Mouse (Mus musculus) embryo, embryonic 9.5 days (tissue): Measurements from ENCODE around the gene Slc4a3.

Experiments
- DNase-seq: peaks from one replicate; pipeline ENCODE4 v3.0.0-alpha.2; 2017; ENCODE audit errors: extremely low spot score

The Slc4a3 gene

DNA sequence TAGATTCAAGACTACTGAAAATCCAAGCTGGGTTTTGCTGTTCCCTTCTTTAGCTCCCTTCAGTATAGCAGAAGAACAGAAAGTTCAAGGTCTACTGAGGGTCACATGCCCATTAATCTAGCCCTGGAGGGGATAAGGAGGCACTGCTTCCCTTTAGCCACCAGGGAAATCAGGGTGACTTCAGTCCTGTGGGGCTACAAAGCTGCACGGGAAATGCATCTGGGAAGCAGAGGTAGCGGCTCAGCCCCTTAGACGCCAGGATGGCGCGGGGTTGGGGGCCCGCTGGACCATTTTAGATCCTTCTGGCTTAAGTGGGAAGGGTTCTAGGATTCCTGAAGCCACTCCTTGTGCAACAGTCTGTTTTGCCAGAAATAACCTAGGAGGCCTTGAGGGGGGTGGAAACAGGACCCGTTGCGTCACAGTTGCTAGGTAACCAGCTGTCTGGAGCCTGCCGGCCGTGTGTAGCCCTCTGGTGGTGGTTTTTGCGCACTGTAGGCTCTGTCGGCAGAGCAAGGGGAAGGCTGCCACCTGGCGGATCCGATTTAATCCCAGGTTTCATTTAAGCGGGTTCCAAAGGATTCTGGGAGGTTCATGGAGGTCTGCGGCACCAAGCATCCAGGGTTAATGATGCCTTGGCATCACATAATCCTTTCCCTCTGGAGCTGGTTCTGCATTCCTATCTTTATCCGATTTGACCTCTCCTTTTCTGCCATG, 13.3 kb downstream of the Slc4a3 start:
- peak; percentile 93 for DNase-seq

DNA sequence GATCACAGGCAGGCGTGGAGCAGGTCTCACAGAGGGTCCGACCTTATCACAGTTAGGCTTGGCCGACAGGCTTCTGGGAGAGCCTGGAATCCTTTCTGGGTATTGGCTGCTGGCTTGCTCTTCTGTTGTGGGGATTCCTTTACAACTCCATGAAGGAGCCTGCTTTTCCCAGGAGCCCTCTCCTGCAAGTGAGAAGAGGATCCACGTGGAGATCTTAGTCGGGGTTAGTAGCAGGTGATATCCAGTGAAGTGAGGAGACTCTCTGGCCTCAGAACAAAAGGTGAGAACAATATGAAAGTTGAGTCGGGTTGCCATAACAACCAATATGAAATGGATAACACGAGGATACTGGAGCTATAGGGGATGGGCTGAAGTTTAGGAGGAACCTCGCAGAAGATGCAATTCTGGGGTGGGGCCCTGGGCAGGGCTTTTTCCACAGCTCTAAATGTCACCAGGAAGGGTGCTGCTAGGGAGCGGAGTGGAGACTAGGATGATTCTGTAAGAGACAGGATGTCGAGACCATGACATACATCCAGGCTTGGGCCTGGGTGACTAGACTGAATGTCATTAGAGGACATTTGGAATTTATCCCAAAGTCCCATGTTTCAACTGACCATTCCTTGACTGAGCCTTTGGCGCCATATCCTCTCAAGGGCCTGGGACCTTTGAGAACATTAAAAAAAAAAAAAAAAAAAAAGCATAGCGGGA, 14.3 kb downstream of the Slc4a3 start:
- DNase-seq: no peak

DNA sequence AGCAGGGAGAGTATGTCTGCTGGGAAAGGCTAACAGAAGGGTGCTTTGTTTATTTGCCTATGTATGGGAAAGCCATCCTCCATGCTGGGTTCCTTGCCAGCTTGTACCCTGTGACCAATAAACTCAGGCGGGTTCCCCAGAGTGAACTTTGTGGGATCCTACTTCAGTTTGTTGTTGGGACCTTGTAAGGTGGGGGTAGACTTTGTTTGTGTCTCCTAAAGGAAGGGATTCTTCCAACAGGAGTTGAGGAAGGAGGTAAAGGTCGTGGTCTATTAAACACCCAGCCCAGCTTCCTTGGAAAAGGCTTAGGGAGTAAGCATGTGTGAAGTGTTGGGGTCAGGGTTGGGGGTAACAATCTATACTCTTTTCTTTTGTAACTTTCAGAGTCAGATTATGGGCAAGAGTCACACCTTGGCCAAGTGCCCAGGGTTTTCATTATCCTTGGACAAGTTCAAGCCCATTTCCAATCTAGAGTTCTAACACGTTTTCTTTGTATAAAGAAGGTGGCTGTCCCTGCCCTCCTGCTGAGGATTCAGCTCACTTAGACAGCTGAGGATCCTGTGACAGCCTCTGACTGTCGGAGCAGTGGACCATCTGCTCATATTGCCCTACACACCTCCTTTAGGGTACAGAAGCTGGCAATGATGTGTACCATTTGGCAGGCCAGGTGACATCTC, 15.3 kb downstream of the Slc4a3 start:
- no peak for DNase-seq

DNA sequence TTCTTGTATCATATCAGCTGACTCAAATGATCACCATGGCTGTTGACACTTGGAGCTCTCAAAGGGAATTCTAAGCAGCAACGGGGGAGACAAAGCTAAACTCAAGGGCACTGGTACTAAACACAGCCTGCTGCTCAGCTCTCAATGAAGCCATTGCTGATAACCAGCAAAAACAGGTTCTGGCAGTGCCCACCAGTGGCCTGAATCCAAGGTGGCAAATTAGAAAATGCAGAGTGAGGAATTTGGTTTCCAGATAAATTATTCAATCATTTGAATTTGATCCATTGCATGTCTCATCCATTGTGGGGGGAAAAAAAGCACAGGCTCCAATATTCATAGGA, 15.8 kb downstream of the Slc4a3 start:
- DNase-seq: no peak

DNA sequence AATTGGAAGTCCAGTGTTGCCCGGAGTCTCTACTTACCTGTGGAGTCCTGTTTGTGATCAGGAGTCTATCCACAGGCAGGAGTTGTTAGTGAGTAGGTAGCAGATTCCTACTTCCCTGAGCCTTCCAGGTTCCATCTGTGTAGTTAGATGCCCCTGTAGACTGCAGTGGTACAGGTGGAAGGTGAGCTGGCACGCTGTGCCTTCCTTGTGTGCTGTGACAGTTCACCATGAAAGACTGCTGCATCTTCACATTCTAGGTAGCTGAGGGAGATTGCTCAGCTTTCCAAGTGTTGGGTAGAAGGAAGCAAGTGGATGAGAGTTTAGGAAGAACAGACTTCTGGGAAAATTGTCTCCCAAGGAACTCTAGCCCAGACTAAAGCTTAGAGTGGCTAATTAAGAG, 18.0 kb downstream of the Slc4a3 start:
- DNase-seq: no peak

DNA sequence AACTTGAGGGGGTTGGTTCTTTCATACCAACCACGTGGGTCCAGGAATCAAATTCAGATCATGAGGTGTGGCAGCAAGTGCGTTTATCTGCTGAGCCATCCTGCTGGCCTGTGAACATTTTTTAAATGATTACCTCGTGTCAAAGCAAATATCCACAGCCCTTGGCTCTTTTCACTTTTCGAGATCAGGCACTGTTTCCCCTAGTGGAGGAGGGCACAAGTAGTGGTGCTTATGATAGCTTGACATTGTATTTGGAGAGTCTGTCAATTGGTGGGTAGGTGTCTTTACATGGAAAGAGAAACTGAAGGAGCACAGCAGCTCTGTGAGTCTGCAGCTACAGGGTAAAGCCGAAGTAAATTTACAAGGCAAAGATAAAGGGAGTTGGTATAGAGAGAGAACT, 18.9 kb downstream of the Slc4a3 start:
- DNase-seq: no peak

DNA sequence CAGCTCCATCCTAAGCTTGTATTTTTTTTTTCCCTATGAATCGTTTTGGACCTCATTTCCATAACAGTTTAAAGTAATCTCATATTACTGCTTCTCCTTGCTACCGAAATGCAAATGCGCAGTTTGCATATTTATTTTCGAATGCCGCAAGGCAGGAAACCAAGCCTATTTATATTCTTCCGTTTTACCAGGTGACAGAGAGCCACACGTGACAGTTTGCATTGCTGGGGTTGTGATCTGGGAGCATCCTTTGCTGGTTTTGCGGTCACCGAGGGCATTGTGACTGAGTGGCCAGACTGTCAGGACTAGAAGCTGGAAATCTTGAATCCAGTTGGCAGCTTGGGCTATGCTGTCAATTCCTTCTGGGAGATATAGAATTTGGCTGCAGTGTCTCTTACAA, 19.6 kb downstream of the Slc4a3 start:
- no peak for DNase-seq

DNA sequence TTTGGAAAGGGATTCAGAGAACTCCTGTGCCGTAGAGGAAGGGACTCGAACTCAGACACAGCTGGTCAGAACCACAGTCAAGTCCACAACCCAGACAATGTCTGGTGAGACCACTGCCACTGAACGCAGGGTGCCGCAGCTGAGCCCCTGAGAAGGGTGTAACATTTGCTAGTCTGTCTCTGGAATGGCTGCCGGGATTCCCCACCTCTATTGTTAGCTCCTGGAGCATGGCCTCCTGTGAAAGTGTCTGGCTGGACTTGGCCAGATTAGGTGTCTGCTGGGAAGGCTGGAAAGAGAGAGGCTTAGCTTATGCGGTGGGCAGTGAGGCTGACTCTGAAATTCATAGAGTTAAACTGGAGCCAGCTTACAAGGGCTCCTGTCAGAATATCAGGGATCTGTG, 24.3 kb downstream of the Slc4a3 start:
- DNase-seq: no peak

DNA sequence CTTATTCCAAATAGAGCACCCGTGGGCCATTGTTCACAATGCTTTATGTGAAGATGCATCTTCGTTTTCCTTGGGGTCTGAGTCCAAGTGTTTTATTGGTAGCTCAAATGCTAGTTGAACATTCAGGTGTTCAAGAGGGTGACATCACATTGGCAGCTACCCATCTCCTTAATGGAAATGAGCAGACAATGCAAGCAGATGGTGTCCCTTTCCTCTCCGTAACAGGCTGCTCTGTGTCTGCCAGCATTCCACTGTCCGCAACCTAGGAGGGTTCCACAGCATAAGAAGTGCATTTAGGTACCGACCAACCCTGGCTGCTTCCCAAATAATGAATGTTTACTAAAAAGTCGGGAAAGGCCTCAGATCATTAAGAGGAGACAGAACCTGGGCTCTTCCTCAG, 26.7 kb downstream of the Slc4a3 start:
- no peak for DNase-seq

DNA sequence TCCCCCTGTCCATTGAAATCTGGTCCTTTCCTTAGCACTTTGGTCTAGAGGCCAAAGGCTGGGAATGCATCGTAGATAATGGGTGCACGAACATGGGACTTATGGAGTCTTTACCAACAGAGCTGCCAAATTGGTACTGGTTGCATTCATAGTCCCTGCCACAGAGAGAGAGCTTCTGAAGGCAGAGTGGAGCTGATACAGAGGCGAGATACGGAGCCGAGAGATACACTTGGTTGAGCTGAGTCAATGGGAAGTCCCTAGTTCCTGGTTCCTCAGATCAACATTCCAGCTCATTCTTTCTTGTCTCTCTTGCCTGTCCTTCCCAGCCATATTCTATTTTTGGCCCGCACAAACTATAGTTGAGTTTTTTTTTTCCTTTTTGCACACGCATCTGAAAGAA, 27.6 kb downstream of the Slc4a3 start:
- DNase-seq: no peak

DNA sequence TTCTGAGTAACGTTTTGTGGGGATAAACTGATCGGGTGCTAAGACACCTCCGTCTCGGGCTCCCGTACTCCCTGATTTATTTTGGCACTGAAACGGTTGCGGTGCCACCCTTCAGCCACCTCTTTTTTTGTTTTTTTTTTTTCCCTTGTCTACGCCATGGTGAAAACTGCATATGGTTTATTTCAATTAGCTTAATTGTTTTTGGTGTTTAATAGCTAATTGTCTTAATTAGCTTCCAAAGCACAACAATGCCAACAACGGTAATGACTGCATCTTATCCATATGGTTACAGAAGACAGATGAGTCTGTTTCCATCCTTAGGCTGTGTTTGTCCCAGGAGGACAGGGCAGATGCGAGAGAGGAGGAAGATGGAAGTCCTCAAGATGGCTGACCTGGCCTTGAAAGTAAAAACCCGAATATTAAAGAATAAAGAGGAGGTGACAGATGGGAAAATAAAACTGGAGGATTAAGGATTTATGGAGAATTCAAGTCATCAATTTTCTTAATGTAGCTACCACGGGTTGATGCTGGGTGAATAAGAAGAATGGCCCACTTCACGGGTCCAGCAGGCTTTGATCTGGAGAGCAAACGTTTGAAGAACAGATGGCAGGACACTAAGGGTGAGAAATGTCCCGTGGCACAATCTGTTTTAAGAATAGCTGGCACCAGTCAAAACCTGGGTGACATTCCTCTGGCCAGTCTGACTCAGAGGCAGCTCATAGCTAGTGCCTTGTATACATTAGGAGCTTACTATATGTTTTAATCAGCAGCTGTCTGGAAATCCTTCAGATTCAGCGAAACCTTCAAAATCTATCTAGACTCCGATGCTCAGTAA, 28.6 kb downstream of the Slc4a3 start:
- no peak for DNase-seq

DNA sequence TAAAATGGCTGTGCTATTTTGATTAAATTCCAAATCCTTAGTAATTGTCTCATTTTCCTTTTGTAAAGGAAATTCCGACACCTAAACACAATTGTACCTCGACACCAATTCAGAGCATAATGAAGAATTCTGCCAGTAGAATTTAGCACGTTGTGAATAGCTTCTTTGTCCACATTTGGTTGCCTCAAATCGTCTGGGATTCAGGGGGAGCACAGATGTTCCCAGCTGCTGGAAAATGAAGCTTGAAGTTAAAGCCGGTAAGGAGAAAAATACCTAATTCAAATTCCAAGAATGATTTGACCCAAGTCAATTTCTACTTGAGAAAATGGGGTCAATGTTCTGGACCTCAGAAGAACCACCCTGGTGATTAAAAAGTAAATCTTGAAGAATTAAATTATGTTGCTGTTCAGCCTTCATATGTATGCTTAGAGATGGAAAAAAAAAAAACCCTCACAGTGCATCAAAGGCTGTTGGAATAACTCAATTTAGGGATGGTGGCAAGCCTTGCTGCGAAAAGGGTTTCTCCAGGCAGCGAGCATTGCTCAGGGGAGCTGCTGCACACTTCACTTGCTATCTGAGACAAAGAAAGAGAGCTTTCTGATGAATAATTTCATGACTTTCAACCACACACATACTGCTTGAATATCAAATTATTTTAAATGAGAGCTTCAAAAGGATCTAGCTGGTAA, 36.0 kb downstream of the Slc4a3 start:
- no peak for DNase-seq

DNA sequence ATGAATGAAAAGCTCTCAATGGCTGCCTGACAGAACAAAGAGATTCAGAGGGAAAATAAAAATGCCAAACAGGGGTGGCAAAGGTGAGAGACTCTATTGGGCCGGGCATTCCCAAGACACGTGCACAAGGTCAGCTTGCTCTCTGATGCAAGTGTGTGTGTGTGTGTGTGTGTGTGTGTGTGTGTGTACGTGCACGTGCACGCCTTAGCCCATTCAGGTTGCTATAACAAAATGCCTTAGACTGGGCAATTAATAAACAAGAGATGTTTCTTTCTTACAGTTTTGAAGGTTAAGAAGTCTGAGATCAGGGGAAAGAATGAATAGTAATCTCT, 36.5 kb downstream of the Slc4a3 start:
- DNase-seq: no peak

DNA sequence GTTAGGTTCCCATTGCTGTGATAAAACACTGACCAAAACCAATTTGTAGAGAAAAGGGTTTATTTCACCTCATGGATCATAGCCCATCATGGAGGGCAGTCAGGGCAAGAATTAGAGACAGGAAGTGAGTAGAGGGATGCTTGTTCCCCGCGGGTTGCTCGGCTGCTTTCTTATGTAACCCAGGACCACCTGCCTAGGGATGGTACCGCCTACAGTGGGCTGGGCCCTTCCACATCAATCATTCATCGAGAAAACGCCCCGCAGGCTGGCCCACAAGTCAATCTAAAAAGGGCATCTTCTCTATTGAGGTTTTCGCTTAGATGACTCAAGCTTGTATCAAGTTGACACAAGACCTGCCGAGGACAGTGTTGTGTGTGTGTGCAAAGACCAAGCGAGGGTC, 37.0 kb downstream of the Slc4a3 start:
- no peak for DNase-seq

DNA sequence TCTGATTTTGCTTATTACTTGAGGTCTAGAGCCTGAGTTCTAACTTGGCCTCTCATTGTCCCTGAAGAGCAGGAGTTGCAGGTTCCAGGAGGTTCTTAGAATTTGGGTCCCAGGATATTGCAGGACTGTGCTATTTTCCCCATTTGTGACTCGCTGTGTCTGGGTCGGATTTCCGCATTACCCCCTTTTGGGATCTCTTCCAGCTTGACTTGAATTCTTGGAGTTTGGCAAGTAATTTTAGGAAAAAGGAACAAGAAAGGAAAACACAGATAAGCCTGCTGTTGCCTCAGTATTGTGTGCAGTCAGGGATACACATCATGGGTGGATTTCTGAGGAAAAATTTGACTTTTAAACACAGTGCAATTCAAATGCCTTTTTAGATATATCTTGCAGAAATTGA, 40.7 kb downstream of the Slc4a3 start:
- DNase-seq: no peak

DNA sequence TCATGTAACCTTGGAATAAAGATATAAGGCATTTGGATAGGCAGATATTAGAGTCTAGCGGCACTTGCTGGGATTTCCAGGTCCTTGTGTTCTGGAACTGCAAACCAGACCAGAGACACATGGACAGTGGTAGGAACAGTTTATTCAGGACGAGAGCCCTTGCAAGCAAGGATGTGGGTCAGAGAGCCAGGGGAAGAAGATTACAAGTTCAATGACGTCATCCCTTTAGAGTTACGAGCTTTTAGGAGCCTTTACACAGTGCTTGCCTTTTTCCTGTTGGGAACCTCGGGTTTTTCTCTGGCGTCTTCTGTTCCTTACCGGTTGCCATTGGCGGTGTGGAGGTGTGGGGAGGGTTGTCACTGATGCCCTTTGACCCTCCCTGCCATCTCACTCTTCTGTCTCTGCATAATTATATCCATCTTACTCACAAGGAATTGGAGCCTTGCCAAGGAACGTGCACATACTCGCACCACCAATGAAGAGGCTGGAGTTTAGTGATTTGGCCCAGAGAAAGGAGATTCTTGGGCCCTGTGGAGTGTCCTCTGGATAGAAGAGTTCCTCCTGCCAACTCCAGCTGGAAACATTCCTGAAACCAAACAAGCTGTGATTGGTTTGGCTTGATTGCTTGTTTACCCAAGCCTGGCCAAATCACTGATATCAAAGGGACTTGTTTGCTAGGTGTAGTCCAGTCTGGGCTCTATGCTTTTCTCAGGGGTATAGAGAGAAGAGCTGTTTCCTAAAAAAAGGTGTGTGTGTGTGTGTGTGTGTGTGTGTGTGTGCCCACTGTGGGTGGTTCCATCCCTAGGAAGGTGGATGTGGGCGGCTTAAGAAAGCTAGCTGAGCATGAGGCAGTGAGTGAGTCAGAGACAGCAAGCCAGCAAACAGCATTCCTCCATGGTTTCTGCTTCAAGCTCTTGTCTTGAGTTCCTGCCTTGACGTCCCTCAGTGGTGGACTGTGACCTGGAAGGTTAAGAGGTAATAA, 42.0 kb downstream of the Slc4a3 start:
- no peak for DNase-seq

DNA sequence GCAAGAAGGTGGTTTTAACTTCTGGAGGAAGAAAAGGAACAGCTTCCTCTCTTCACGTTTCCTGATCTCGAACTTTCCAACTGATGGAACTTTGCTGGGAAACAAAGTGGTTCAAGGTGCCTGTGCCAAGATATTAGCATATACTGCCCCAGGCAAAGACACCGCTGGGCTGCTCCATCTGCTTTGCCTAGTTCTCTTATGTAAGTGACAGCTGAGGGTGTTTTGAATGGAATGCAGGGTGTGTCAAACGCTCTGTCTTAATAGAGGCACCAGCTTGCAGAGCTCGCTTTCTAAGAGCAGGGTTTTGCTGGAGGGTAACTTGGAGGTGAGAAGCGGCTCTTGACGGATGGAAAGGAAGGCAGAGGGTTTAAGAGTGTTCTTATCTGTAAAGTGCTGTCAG, 42.8 kb downstream of the Slc4a3 start:
- DNase-seq: no peak

DNA sequence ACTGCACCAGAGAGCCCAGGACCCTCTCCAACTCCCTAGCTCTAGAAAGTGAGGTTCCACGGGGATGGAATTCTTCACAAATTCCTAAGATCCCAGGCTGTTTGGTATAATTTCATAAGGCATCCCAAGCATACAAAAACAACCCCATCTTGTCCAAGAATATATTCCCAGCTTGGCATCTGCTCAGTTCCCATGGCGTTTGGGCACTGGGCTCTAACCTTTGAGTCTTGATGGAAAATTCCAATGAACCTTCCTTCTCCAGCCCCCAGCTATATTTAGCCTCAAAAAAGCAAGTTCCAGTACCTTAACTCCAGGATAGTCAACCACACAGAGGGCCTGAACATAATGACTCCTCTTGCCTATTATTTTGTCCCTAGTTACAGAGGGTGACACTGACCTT, 43.9 kb downstream of the Slc4a3 start:
- DNase-seq: no peak

DNA sequence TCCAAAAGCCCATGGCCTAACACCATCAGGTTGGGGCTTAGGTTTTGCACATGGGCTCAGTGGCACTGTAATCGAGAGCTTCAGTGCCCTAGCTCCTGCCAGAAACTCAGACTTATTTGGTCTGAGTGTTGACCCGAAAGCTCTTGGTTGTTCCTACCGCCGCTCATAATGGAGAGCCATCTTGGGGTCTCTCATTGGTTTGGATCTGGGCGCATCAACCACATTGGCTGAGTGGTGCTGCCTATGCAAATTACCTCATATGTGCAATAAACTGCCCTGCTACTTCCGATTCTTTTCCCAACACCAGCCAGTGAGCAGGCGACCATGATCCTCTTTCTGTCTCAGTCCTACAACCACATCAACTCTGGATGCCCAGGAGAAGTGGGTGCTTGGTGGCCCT, 47.9 kb downstream of the Slc4a3 start:
- DNase-seq: no peak

DNA sequence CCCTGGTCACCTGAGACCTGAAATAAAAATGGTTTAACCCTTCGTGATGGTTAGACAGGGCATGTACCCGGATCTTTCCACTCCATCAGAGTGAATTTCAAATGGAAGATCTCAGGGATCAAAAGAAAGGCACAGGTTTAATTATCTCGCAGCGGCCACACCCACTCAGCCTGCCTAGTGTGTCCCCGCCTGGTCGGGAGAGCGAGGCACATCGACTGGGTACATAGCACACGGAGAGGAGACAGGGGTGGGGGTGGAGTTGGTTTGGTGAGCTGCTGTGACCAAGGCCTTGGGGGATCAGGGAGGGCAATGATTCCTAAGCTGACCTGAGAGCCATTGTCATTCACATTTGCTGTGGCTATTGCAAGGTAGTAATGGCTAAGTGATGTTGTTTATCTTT, 48.8 kb downstream of the Slc4a3 start:
- DNase-seq: no peak

DNA sequence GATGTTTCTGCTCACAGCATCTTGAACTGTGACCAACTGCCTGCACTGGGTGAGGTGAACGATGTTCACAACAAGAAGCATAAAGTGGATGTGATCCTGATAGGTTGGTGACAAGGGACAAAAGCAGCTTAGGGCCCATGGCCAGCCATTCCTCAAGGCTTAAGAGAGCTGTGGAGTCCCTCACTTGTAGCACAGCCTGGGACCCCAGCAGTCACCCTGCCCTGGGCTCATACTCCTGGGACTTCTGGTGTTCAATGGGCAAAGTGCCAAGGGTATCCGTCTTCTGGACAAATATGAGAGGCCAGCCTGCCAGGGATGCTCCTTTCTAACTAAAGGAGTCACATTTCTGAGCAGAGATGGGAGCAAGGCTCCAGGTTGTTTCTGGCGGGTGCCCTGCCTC, 49.9 kb downstream of the Slc4a3 start:
- no peak for DNase-seq
